Mouse (Mus musculus) small intestine, adult 2 months (tissue): ENCODE data around the gene Ppp2r5d.

Experiments used
- CTCF ChIP-seq: fragments of 200-500 bp; IDR thresholded peaks from 2 replicates; pipeline ENCODE4 v1.5.1; 2012; ENCODE audit warnings: low read depth, mild to moderate bottlenecking, control low read depth, inconsistent platforms, low read length, moderate library complexity, mixed read lengths; ENCODE audit not compliant: insufficient replicate concordance, insufficient read length; ENCODE audit errors: extremely low read depth
- POLR2A ChIP-seq: fragments of 200-500 bp; IDR thresholded peaks from 2 replicates; pipeline ENCODE4 v1.6.1; 2012; ENCODE audit warnings: low read depth, mild to moderate bottlenecking, control low read depth, inconsistent platforms, low read length, moderate library complexity

- no peak for TF ChIP-seq CTCF
- TF ChIP-seq POLR2A, result no peak
These were observed 40.6 kb upstream of the Ppp2r5d start for GRCm38 (mm10) chr17:46745506-46745905.
